Mouse (Mus musculus): ENCODE results near the gene Tsx. TPM values are rescaled to one million over a fixed set of nuclear protein-coding genes. Genes with fewer than 3 reads are reported as not detected.
"Not testable (repeated sequence)": the region's sequence is repeated elsewhere in the genome, so short reads cannot be mapped to it uniquely, and the experiment has no call there.

The Tsx gene
- under 1 TPM in 1 of 2 experiments, not detected in 1; 0.45 TPM for total RNA-seq (2021)

- DNase-seq (ENCODE audit: extremely low spot score in 1 of 2, low spot score in 2 of 2) = no peak
- intact Hi-C loops (cut with DNase I) = no loop called here
Measured at GRCm38 (mm10) chrX:103414167-103414566, at the start of gene Tsx. Gene Tsx, plus strand, starts transcription at chrX:103414467.

- DNase-seq (ENCODE audit: extremely low spot score in 1 of 2, low spot score in 2 of 2) = no peak
- intact Hi-C loops (cut with DNase I) = no loop called here
Measured at GRCm38 (mm10) chrX:103366201-103366600, 48.1 kb upstream of the Tsx start.

- intact Hi-C loops (cut with DNase I) = no loop called here
- DNase-seq (ENCODE audit: extremely low spot score in 1 of 2, low spot score in 2 of 2) = no peak
Measured at GRCm38 (mm10) chrX:103368650-103369049, 45.6 kb upstream of the Tsx start.

GRCm38 (mm10) chrX:103371221-103371620 is 43.0 kb upstream of the Tsx start:
- DNase-seq (ENCODE audit: extremely low spot score in 1 of 2, low spot score in 2 of 2) = no peak
- intact Hi-C loops (cut with DNase I) = loop anchor here (5.0 kb wide), 1 partner anchor 109 kb away; no protein-coding TSS in a partner anchor

- intact Hi-C loops (cut with DNase I) = loop anchor here (5.0 kb wide), 1 partner anchor 109 kb away; no protein-coding TSS in a partner anchor
- no peak for DNase-seq (ENCODE audit: extremely low spot score in 1 of 2, low spot score in 2 of 2)
Measured at GRCm38 (mm10) chrX:103371627-103372026, 42.6 kb upstream of the Tsx start.

- DNase-seq (ENCODE audit: extremely low spot score in 1 of 2, low spot score in 2 of 2) = peak in 1 of 2 experiments; percentile 22
Measured at GRCm38 (mm10) chrX:103374250-103374649, 40.0 kb upstream of the Tsx start.

GRCm38 (mm10) chrX:103384528-103384927 is 29.7 kb upstream of the Tsx start:
- DNase-seq (ENCODE audit: extremely low spot score in 1 of 2, low spot score in 2 of 2) = no peak
- intact Hi-C loops (cut with DNase I) = no loop called here

More at GRCm38 (mm10) chrX:103374250-103374649, 40.0 kb upstream of the Tsx start:
- intact Hi-C loops (cut with DNase I) = loop anchor here (5.0 kb wide), 1 partner anchor 112 kb away; no protein-coding TSS in a partner anchor

- intact Hi-C loops (cut with DNase I) = no loop called here
- DNase-seq (ENCODE audit: extremely low spot score in 1 of 2, low spot score in 2 of 2) = no peak
Measured at GRCm38 (mm10) chrX:103388131-103388530, 26.1 kb upstream of the Tsx start.

GRCm38 (mm10) chrX:103393841-103394240 is 20.4 kb upstream of the Tsx start:
- DNase-seq (ENCODE audit: extremely low spot score in 1 of 2, low spot score in 2 of 2) = no peak
- intact Hi-C loops (cut with DNase I) = no loop called here

GRCm38 (mm10) chrX:103405021-103405420 is 9.2 kb upstream of the Tsx start:
- intact Hi-C loops (cut with DNase I) = no loop called here
- peak in 1 of 2 experiments; percentile 20 for DNase-seq (ENCODE audit: extremely low spot score in 1 of 2, low spot score in 2 of 2)

- no peak for DNase-seq (ENCODE audit: extremely low spot score in 1 of 2, low spot score in 2 of 2)
- intact Hi-C loops (cut with DNase I) = no loop called here
Measured at GRCm38 (mm10) chrX:103421710-103422109, 7.4 kb downstream of the Tsx start, which contains the start of gene Gm26992. Gene Gm26992, plus strand, starts transcription at chrX:103422010.

- intact Hi-C loops (cut with DNase I) = no loop called here
Measured at GRCm38 (mm10) chrX:103427677-103428076, 13.4 kb downstream of the Tsx start.

GRCm38 (mm10) chrX:103432293-103432692 is 18.0 kb downstream of the Tsx start:
- intact Hi-C loops (cut with DNase I) = no loop called here
- DNase-seq (ENCODE audit: extremely low spot score in 1 of 2, low spot score in 2 of 2) = no peak

More at GRCm38 (mm10) chrX:103427677-103428076, 13.4 kb downstream of the Tsx start:
- no peak for DNase-seq (ENCODE audit: extremely low spot score in 1 of 2, low spot score in 2 of 2)

- DNase-seq (ENCODE audit: extremely low spot score in 1 of 2, low spot score in 2 of 2) = no peak
- intact Hi-C loops (cut with DNase I) = loop anchor here (5.0 kb wide), 1 partner anchor 181 kb away; no protein-coding TSS in a partner anchor
Measured at GRCm38 (mm10) chrX:103438023-103438422, 23.8 kb downstream of the Tsx start.

- DNase-seq (ENCODE audit: extremely low spot score in 1 of 2, low spot score in 2 of 2) = peak in 1 of 2 experiments; percentile 52
- intact Hi-C loops (cut with DNase I) = loop anchor here (5.0 to 10.0 kb wide), 2 partner anchors 249 to 486 kb away; no protein-coding TSS in a partner anchor
Measured at GRCm38 (mm10) chrX:103440803-103441202, 26.5 kb downstream of the Tsx start.

GRCm38 (mm10) chrX:103443755-103444154 is 29.5 kb downstream of the Tsx start:
- intact Hi-C loops (cut with DNase I) = loop anchor here (5.0 to 10.0 kb wide), 2 partner anchors 251 to 489 kb away; no protein-coding TSS in a partner anchor
- DNase-seq (ENCODE audit: extremely low spot score in 1 of 2, low spot score in 2 of 2) = peak in 1 of 2 experiments; percentile 19

- intact Hi-C loops (cut with DNase I) = loop anchor here (10.0 kb wide), 1 partner anchor 493 kb away; no protein-coding TSS in a partner anchor
- DNase-seq (ENCODE audit: extremely low spot score in 1 of 2, low spot score in 2 of 2) = peak in 1 of 2 experiments; percentile 16
Measured at GRCm38 (mm10) chrX:103447539-103448169, 33.4 kb downstream of the Tsx start.

GRCm38 (mm10) chrX:103448429-103448828 is 34.2 kb downstream of the Tsx start:
- intact Hi-C loops (cut with DNase I) = loop anchor here (10.0 kb wide), 1 partner anchor 494 kb away; no protein-coding TSS in a partner anchor
- DNase-seq (ENCODE audit: extremely low spot score in 1 of 2, low spot score in 2 of 2) = not testable (repeated sequence)

GRCm38 (mm10) chrX:103448943-103449722 is 34.9 kb downstream of the Tsx start:
- DNase-seq (ENCODE audit: extremely low spot score in 1 of 2, low spot score in 2 of 2) = not testable (repeated sequence)
- intact Hi-C loops (cut with DNase I) = loop anchor here (10.0 kb wide), 1 partner anchor 494 kb away; no protein-coding TSS in a partner anchor
